Mouse (Mus musculus) kidney, postnatal 25 days (tissue): ENCODE measurements at regions not wholly inside any gene's neighbourhood (a gene's known extent, or its start where the extent isn't known, plus 50 kb on each side); places are given as distances from the start of the nearest gene placed in this dataset.
A peak's percentile ranks its signal among the peaks of the same experiment; 100 is the strongest.

Experiments used
- DNase-seq, 2 experiments: peaks; one replicate each; pipeline ENCODE4 v3.0.0; 2021; ENCODE audit warnings: mixed read lengths in 2 of 2

- DNase-seq = no peak
These were observed 87.6 kb downstream of the Rpl10-ps3 start for GRCm38 (mm10) chr9:50257162-50257561.

DNA sequence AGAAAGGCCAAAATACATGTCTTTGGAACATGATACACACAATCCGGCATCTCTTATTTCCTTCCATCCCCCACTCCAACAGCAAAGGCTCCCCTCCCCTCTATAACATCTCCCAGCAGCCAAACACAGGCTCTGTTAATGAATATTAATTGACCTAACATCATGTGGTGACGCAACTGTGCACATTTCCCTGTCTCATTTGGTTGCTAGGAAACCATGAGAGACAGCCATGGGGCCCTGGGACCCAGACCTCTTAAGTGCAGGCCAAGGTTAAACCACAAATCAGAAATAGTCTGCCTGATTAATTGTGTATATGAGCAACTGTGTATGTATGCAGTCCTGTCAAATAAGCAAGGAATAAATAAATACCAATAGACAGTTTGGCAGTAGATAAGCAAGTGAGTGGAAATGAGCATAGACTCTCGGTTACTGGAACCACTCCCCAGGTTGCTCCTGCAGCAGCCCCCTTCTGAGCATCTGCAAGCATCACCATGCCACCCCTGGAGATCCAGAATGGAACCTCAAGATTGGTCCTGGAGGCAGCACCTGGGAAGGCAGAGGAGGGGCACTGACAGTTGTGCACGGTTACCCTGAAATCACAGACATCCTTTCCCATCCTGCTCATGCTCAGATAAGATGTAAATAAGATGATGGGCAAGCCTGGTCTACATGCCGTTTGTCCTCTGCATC lies 99.6 kb downstream of the Rpl10-ps3 start:
- no peak for DNase-seq

DNA sequence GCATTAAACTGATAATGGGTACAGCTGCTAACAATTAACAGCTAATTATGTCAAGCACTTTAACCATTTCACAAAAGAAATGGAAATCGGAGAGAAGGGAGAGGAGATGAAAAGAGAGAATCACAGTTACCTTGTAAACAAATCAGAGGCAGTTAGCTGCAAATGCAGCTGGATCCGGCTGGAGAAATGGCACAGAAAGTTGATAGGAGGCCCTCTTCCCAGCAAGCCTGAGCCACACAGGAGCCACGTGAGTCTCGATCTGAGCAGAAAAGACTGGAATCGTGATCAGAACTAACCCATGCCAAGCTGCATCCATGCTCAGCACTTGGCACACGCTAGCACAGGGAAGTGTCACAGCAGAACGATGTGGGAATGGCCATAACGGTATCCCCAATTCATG lies 103.8 kb downstream of the Rpl10-ps3 start:
- no peak for DNase-seq

- DNase-seq = no peak
These were observed 108.9 kb downstream of the Rpl10-ps3 start for GRCm38 (mm10) chr9:50235908-50236307.

DNA sequence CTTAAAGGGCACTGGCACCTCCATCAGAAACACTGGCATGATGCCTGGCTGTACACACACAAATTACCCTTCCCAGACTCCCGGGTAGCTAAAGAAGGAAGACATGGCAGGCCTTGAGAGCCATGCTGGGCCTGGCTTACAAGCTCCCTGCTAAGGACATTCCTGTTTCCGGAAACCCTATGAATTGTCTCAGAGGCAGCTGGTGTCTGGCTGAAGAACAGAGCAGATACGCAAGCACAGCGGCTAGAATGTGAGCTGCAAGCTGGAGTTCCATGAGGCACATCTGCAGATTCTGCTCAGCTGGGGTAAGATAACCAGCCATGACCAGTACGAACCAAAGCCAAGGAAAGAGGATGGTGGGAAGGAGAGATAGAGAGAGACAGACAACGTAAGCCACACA lies 110.1 kb downstream of the Rpl10-ps3 start:
- DNase-seq = no peak

DNA sequence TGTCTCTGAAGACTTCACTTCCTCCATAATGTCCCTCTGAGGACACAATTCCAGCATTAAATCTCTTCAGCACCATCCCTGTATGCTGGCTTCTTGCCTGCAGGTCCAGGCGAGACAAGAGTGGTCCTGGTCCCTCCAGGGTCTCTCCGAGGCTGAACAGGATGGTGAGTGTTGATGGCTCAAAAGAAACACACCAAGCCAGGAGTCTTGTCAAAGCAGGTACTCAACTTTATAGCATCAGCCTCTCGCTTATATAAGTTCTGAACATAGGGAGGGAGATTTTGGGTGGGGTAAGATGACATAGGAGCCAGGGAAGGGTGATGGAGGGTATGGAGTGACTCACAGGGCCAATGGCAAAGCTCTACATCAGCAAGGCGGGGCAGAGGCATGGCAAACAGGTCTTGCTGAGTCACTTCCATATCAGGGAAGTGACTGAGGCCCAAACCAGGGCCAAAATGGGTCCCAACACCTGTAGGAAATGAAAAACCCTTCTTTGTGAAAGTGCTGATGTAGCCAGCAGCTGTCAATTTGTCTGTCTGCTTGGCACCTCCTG lies 111.7 kb downstream of the Rpl10-ps3 start:
- DNase-seq = no peak

GRCm38 (mm10) chr9:50210481-50210880 lies 134.3 kb downstream of the Rpl10-ps3 start:
- no peak for DNase-seq

GRCm38 (mm10) chr9:50199422-50200218 lies 145.1 kb downstream of the Rpl10-ps3 start:
- DNase-seq = no peak

GRCm38 (mm10) chr9:50192400-50193110 lies 152.2 kb downstream of the Rpl10-ps3 start:
- no peak for DNase-seq

DNA sequence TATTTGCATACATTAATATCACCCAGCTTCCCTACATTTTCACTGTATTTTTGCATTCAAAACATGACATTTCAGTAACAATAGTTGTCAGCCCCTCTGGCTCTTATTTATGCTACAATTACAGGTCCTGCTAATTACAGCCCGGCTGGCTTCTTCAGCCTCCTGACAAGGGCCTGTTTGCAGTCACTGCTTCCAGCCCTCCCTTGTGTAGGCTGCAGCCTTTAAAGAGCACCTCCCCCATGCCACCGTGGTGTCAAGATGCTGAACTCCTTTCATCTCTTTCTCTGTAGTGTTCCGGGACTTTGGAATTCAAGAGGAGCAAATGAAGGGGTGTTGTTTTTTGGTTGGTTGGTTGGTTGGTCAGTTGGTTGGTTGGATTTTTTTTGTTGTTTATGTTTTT lies 153.6 kb downstream of the Rpl10-ps3 start:
- no peak for DNase-seq

GRCm38 (mm10) chr9:50188576-50189070 lies 156.1 kb downstream of the Rpl10-ps3 start:
- DNase-seq = no peak

DNA sequence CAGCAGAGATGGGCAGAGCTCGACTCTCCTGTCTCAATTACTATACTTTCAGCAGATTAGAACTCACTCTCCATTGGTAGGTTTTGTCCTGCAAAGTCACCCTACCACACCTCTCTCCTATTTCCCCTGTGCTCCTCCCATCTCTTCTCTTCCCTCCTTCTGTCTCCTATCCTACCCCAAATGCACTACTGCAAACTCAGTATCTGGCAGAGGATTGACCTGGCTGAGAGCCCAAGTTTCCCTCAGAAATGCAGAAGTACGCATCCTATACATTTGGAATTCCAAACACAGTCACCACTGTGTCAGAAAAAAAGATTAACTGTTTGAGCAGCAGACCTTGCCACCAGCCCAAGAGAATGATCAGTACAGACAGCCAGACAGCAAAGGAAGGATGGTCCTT lies 163.4 kb downstream of the Rpl10-ps3 start:
- DNase-seq = no peak

- DNase-seq = no peak
These were observed 168.6 kb downstream of the Rpl10-ps3 start for GRCm38 (mm10) chr9:50176131-50176530.

GRCm38 (mm10) chr9:50171826-50172464 lies 172.8 kb downstream of the Rpl10-ps3 start:
- peak; percentile 69 to 83 for DNase-seq

- no peak for DNase-seq
These were observed 173.6 kb downstream of the Rpl10-ps3 start for GRCm38 (mm10) chr9:50171164-50171563.

DNA sequence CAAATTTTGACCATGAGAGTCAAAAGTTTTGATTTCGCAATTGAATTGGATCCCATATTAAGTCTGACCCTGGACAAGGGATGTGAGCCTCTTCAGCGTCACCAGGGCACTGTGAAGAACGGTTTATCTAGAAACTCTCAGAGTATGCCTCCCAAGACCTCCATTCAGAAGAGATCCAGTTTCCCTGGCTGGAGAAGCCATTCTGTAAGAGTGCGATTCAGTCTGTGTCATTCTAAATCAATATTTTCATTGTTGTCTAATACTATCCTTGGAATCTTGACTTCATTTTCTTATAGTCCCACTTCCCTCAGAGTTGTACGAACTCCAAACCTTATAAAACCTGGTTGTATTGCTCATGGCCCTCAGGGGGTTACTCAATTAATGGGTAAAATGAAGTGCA lies 174.1 kb downstream of the Rpl10-ps3 start:
- DNase-seq = no peak

DNA sequence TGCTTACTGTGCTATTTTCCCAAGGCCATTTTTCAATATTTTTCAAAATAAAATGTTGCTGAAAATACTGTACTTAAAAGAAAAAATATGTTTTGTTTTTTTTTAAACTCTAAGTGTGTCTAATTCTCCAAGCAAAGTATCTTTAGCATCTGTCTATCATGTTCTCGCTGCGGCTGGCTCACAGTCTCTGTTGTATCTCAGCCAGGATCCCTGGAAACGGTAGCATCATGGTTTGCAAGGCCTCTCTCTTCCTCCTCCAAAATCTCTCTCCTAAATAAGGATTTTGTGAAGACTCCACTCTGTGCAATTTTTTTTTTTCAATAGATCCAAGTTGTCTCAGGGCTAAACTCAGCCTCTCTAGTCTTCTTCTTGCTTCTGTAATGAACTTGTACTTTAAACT lies 190.2 kb downstream of the Rpl10-ps3 start:
- no peak for DNase-seq

- no peak for DNase-seq
These were observed 194.7 kb downstream of the Rpl10-ps3 start for GRCm38 (mm10) chr9:50150091-50150490.

- no peak for DNase-seq
These were observed 202.0 kb downstream of the Rpl10-ps3 start for GRCm38 (mm10) chr9:50142756-50143155.

- no peak for DNase-seq
These were observed 202.7 kb downstream of the Rpl10-ps3 start for GRCm38 (mm10) chr9:50142091-50142490.

- DNase-seq = no peak
These were observed 203.6 kb downstream of the Rpl10-ps3 start for GRCm38 (mm10) chr9:50141176-50141575.

GRCm38 (mm10) chr9:50138341-50138978 lies 206.3 kb downstream of the Rpl10-ps3 start:
- no peak for DNase-seq
